Mouse (Mus musculus) erythroblast, embryonic 14.5 days (primary cell): ENCODE data around the gene Podxl.

Experiments used
- GATA1 ChIP-seq: IDR thresholded peaks from 2 replicates; pipeline ENCODE4 v1.6.1; 2012; ENCODE audit warnings: low read length, inconsistent platforms, mixed read lengths
- TAL1 ChIP-seq: IDR thresholded peaks from 3 replicates; pipeline ENCODE4 v1.6.1; 2012; ENCODE audit warnings: low read length, inconsistent platforms, mixed read lengths

DNA sequence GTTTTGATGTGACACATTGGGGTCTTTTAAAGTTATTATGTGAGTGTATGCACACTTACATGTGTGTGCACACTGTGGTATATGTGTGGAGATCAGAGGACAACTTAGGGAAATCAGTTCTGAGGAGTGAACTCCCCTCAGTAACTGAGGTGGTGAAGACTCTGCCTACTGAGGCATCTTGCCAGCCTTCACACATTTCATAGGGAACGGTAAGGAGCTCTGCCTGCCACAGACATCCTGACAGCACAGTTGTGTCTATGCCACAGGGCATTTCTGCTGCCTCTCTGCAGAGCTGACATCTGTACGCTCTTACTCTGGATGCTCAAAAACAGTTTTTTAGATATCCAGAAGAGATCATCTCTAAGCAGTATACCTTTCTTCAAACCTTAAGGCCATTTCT is 67.6 kb downstream of the Podxl start:
- no peak for TF ChIP-seq TAL1
- no peak for TF ChIP-seq GATA1
